Mouse (Mus musculus): ENCODE data around the gene Zfp27. TPM values are rescaled to one million over a fixed set of nuclear protein-coding genes. Genes with fewer than 3 reads are reported as not detected.

The Zfp27 gene
- polyA plus RNA-seq (2014; fragmentation: Illumina TruSeq; extraction: RNeasy Lipid Tissue Mini Kit (QIAGEN cat#74804); ENCODE audit: low read depth, low replicate concordance): 5.2 TPM

GRCm38 (mm10) chr7:29905966-29906681 is at the start of gene Zfp27:
Gene Zfp27 (minus strand): TSS chr7:29906572.

GRCm38 (mm10) chr7:29953513-29954401 is 47.4 kb upstream of the Zfp27 start, which contains the start of gene Zfp74:
Gene Zfp74 (minus strand): TSS chr7:29954089.

GRCm38 (mm10) chr7:29908130-29908950 is 2.0 kb upstream of the Zfp27 start, which contains the start of gene Zfp383:
Gene Zfp383 (plus strand): TSS chr7:29908223.

DNA sequence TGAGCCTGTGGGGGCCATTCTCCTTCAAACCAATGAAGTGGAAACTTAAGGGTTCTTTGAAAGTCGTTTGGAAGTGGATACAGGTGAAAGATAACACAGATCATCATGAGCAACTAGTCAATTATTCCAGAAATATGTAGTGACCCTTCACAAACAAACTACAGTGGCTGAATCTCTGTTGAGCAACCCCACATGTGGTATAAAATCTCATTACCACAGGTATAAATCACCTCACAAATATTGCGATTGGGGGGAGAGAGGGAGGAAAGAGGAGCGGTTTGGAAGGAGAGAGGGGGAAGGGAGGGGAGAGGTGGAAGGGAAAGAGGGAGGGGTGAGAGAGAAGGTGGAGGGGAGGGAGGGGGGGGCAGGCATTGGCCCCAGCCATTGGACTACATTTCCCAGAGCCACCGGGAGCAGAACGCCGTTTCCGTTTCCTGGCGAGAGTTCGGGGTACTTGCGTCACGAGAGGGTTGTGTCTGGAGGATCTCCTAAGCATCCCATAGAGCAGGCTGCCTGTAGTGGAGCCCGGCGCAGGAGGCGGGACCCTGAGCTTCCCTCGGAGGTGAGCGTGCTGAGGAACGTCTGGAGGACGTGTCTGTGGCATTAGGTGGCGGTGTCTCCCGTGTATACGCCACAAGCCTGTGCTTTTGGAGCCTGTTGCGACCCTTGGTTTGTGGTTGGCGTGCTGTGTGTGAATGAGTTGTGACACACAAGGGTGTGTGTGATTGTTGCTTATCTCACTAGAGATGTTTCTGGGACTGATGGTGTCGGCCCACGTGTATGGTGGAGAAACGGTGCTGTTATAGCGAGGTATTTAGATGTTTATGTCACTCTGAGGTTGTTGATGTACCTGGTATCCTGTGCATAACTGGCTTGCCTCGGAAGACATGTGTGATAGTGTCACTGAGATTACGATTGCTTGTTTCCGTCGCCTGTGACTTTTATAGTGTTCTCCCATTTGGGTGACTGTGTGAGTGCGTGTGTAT is 46.5 kb downstream of the Zfp27 start, which contains the start of gene Zfp420:
Gene Zfp420, plus strand, starts transcription at position 448 of the 986 bp plus-strand sequence.

GRCm38 (mm10) chr7:29853219-29853842 is 53.0 kb downstream of the Zfp27 start, which contains the start of gene Zfp940:
Gene Zfp940 (minus strand): TSS chr7:29853669.

Other genes with a start within 250 kb of the Zfp27 start
- not detected for gene Catsperg2, start 179.5 kb downstream of the Zfp27 start, polyA plus RNA-seq (2014; fragmentation: Illumina TruSeq; extraction: RNeasy Lipid Tissue Mini Kit (QIAGEN cat#74804); ENCODE audit: low read depth, low replicate concordance)
- gene Zfp84, start 138.0 kb downstream of the Zfp27 start, polyA plus RNA-seq (2014; fragmentation: Illumina TruSeq; extraction: RNeasy Lipid Tissue Mini Kit (QIAGEN cat#74804); ENCODE audit: low read depth, low replicate concordance): 14.6 TPM
- 0.91 TPM for gene Zfp30, start 122.6 kb downstream of the Zfp27 start, polyA plus RNA-seq (2014; fragmentation: Illumina TruSeq; extraction: RNeasy Lipid Tissue Mini Kit (QIAGEN cat#74804); ENCODE audit: low read depth, low replicate concordance)
- 10.7 TPM for gene Zfp790, start 90.5 kb downstream of the Zfp27 start, polyA plus RNA-seq (2014; fragmentation: Illumina TruSeq; extraction: RNeasy Lipid Tissue Mini Kit (QIAGEN cat#74804); ENCODE audit: low read depth, low replicate concordance)
- 2.3 TPM for gene Zfp940, start 52.9 kb downstream of the Zfp27 start, polyA plus RNA-seq (2014; fragmentation: Illumina TruSeq; extraction: RNeasy Lipid Tissue Mini Kit (QIAGEN cat#74804); ENCODE audit: low read depth, low replicate concordance)
- 21.9 TPM for gene Zfp420, start 46.6 kb downstream of the Zfp27 start, polyA plus RNA-seq (2014; fragmentation: Illumina TruSeq; extraction: RNeasy Lipid Tissue Mini Kit (QIAGEN cat#74804); ENCODE audit: low read depth, low replicate concordance)
- 8.7 TPM for gene Zfp383, start 1.7 kb upstream of the Zfp27 start, polyA plus RNA-seq (2014; fragmentation: Illumina TruSeq; extraction: RNeasy Lipid Tissue Mini Kit (QIAGEN cat#74804); ENCODE audit: low read depth, low replicate concordance)
- 5.9 TPM for gene Zfp74, start 47.5 kb upstream of the Zfp27 start, polyA plus RNA-seq (2014; fragmentation: Illumina TruSeq; extraction: RNeasy Lipid Tissue Mini Kit (QIAGEN cat#74804); ENCODE audit: low read depth, low replicate concordance)
- gene Zfp568, start 77.4 kb upstream of the Zfp27 start, polyA plus RNA-seq (2014; fragmentation: Illumina TruSeq; extraction: RNeasy Lipid Tissue Mini Kit (QIAGEN cat#74804); ENCODE audit: low read depth, low replicate concordance): 6.9 TPM
- 5.6 TPM for gene Zfp14, start 144.8 kb upstream of the Zfp27 start, polyA plus RNA-seq (2014; fragmentation: Illumina TruSeq; extraction: RNeasy Lipid Tissue Mini Kit (QIAGEN cat#74804); ENCODE audit: low read depth, low replicate concordance)
- gene Zfp82, start 166.3 kb upstream of the Zfp27 start, polyA plus RNA-seq (2014; fragmentation: Illumina TruSeq; extraction: RNeasy Lipid Tissue Mini Kit (QIAGEN cat#74804); ENCODE audit: low read depth, low replicate concordance): 3.4 TPM
- not detected for gene Gm26920, start 183.8 kb upstream of the Zfp27 start, polyA plus RNA-seq (2014; fragmentation: Illumina TruSeq; extraction: RNeasy Lipid Tissue Mini Kit (QIAGEN cat#74804); ENCODE audit: low read depth, low replicate concordance)
- 3.4 TPM for gene Zfp566, start 184.0 kb upstream of the Zfp27 start, polyA plus RNA-seq (2014; fragmentation: Illumina TruSeq; extraction: RNeasy Lipid Tissue Mini Kit (QIAGEN cat#74804); ENCODE audit: low read depth, low replicate concordance)
- gene Zfp260, start 188.2 kb upstream of the Zfp27 start, polyA plus RNA-seq (2014; fragmentation: Illumina TruSeq; extraction: RNeasy Lipid Tissue Mini Kit (QIAGEN cat#74804); ENCODE audit: low read depth, low replicate concordance): 139 TPM
- gene Zfp382, start 215.4 kb upstream of the Zfp27 start, polyA plus RNA-seq (2014; fragmentation: Illumina TruSeq; extraction: RNeasy Lipid Tissue Mini Kit (QIAGEN cat#74804); ENCODE audit: low read depth, low replicate concordance): 2.6 TPM